Mouse (Mus musculus) E14TG2a.4 (cell line): ENCODE results near the gene Brf1.

Experiments used
- CTCF ChIP-seq: conservative IDR thresholded peaks from 2 replicates; pipeline ENCODE4 v1.5.1; 2014; ENCODE audit warnings: low read length
- NANOG ChIP-seq: IDR thresholded peaks from 2 replicates; pipeline ENCODE4 v1.6.1; 2014; ENCODE audit warnings: borderline replicate concordance, low read length, mixed read lengths
- POU5F1 ChIP-seq: IDR thresholded peaks from 2 replicates; pipeline ENCODE4 v1.6.1; 2014; ENCODE audit warnings: low read length, borderline replicate concordance

- TF ChIP-seq NANOG (no peak), CTCF (no peak), POU5F1 (no peak)
Measured at GRCm38 (mm10) chr12:113001133-113001474, 600 bp upstream of the Brf1 start.
